In the genomic region with DNA sequence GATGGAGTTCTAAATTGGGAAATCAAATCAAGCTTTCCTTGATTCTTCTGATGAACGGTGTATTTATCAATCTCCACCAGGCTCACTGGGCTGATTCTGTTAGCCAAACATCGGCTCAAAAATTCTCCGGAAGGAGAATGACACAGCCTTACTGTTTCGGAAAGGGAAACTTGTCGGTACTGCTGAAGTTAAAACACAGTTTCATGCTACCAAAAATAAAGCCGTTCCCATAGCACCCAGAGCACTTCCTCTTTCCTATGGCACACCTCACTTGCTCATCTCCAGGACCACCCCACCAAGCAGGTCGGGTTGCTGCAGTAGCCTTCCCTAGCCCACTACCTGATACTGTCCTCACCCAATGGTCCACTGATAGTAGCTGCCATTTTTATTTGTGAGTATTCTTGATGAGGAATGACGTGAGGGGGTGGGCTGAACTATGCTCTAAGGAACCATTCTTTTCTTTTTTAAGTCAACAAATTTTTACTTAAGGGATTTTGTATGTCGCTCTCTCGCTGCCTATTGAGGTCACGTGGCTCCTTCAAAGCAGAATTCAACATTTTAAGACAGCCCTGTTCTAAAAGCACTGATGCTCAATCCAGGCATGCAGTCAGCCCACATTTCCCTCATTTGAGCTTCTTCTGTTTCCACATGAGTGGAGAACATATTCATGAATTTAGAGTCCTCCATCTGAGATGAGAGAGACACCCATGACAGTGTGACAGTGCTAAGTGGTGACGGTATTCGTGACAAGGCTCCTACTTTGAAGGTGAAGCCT, we compare ENCODE assay signal across 15 mouse cellular contexts. TPM values are rescaled to one million over a fixed set of nuclear protein-coding genes. Genes with fewer than 3 reads are reported as not detected.
DNase-seq lines count a peak whose midpoint lies in the region; TF ChIP-seq lines count a peak whose summit lies in the region.
"Had no signal": no experiment of that assay in that cellular context is flagged by ENCODE, and none has a peak within 500 bp of the region (broad histone marks: within the 10 kb centered on the region; RNA-seq: fewer than 3 reads in every experiment).

No protein-coding gene starts in this region.

- H3K27me3 ChIP-seq in megakaryocyte, embryonic 14.5 days (replicated peaks), result no peaks in the 10 kb centered on the region
- peaks cover 43% of the 10 kb centered on the region for H3K27me3 ChIP-seq in limb, embryonic 10.5 days (ENCODE audit: low read depth, poor library complexity, severe bottlenecking)

- no peaks in the 10 kb centered on the region for H3K9me3 ChIP-seq in megakaryocyte, embryonic 14.5 days
- H3K9me3 ChIP-seq in limb, embryonic 10.5 days (replicated peaks), result no peaks in the 10 kb centered on the region
- H3K9me3 ChIP-seq: embryonic facial prominence, embryonic 10.5 days; intestine, embryonic 15.5 days; limb, embryonic 12.5 days had no signal

- no peak for TF ChIP-seq CTCF in left cerebral cortex, adult 2 months (IDR thresholded peaks at IDR 0.05)

- 92% methylated on average over 13 of the region's 13 CpGs for WGBS in limb, embryonic 10.5 days

- peak overlapping the region; percentile 22 for H3K4me3 ChIP-seq in left cerebral cortex, adult 2 months
- peak overlapping the region; percentile 84 for H3K4me3 ChIP-seq in megakaryocyte, embryonic 14.5 days (replicated peaks)
- no peak overlapping the region for H3K4me3 ChIP-seq in limb, embryonic 10.5 days
- H3K4me3 ChIP-seq: embryonic facial prominence, embryonic 10.5 days; intestine, embryonic 15.5 days; limb, embryonic 12.5 days had no signal

- no peak for DNase-seq in left cerebral cortex, adult 2 months (ENCODE audit: extremely low spot score in 1 of 2, low spot score in 2 of 2)
- no peak for DNase-seq in left cerebral cortex, adult 9 months (ENCODE audit: low spot score in 2 of 2)
- peak; percentile 78 to 84 for DNase-seq in B cell, adult 2 months
- peak; percentile 62 for DNase-seq in brain, adult 2 months (ENCODE audit: low read depth, low spot score)
- DNase-seq in embryo, embryonic 10.5 days (ENCODE audit: low spot score), result no peak
- no peak for DNase-seq in limb, embryonic 10.5 days (ENCODE audit: low spot score)
- no peak for DNase-seq in layer of hippocampus, postnatal 14 days (ENCODE audit: low spot score in 2 of 2)
- DNase-seq: cerebellum, adult 9-10 months; lung, adult 2 months; thymus, postnatal 36 days had no signal

- H3K36me3 ChIP-seq in megakaryocyte, embryonic 14.5 days (replicated peaks; ENCODE audit: low read length), result peaks cover 78% of the 10 kb centered on the region
- no peaks in the 10 kb centered on the region for H3K36me3 ChIP-seq in limb, embryonic 10.5 days
- H3K36me3 ChIP-seq: embryonic facial prominence, embryonic 10.5 days; intestine, embryonic 15.5 days; limb, embryonic 12.5 days had no signal

- intact Hi-C loops in left cerebral cortex, adult 2 months (cut with DNase I), result no loop called here

- peak overlapping the region; percentile 16 for H3K27ac ChIP-seq in left cerebral cortex, adult 2 months
- H3K27ac ChIP-seq in limb, embryonic 10.5 days, result no peak overlapping the region
- H3K27ac ChIP-seq: embryonic facial prominence, embryonic 10.5 days; intestine, embryonic 15.5 days; kidney, postnatal 0 days; limb, embryonic 12.5 days had no signal

- H3K4me1 ChIP-seq in megakaryocyte, embryonic 14.5 days, result peaks cover 100% of the 10 kb centered on the region
- H3K4me1 ChIP-seq in limb, embryonic 10.5 days, result peaks cover 15% of the 10 kb centered on the region

RNA-seq across cellular contexts. Expression of gene Ripor2, which starts 52.5 kb away (rescaled TPM):
- 10 to 100 TPM; 62.5 to 68.3 TPM for total RNA-seq in left cerebral cortex, adult 2 months (2021)
- 8.1 and 12.6 TPM in 2 replicates for polyA plus RNA-seq in megakaryocyte, embryonic 14.5 days (2012; ENCODE audit: insufficient read depth, low replicate concordance)
- polyA plus RNA-seq in limb, embryonic 10.5 days (2016; fragmentation: Nextera tagmentation; extraction: Ambion mirVana), result 0.36 and 0.90 TPM in 2 replicates
- total RNA-seq in layer of hippocampus, postnatal 14 days (2021), result 10 to 100 TPM; 66.1 to 68.3 TPM

Comparison
In these comparisons a context has a peak if more than half of its experiments do, and no peak if none do; other contexts are left out.
1. DNase-seq: peak in B cell, adult 2 months (2 of 2) and brain, adult 2 months (single experiment); none in left cerebral cortex, adult 2 months (0 of 2), left cerebral cortex, adult 9 months (0 of 2), embryo, embryonic 10.5 days (single experiment), limb, embryonic 10.5 days (single experiment) and layer of hippocampus, postnatal 14 days (0 of 2).